Mouse (Mus musculus): ENCODE measurements around the gene Rrp36. TPM values are rescaled to one million over a fixed set of nuclear protein-coding genes. Genes with fewer than 3 reads are reported as not detected.

Rrp36 gene
- polyA plus RNA-seq (2014; fragmentation: Nextera tagmentation; extraction: Ambion mirVana): 54.0 and 66.5 TPM in 2 replicates

- Histone ChIP-seq H3K9ac (ENCODE audit: low read depth, low read length) (peak within 1 kb of the TSS; percentile 74), H3K27ac (ENCODE audit: low read depth, low read length) (peak within 1 kb of the TSS; percentile 83), H3K4me3 (ENCODE audit: low read length) (peak within 1 kb of the TSS; percentile 72), H3K4me2 (replicated peaks; ENCODE audit: low read depth, low read length) (peak within 1 kb of the TSS; percentile 77), H3K36me3 (ENCODE audit: control insufficient read depth, insufficient read depth, low read length) (peaks cover 64% of the 10 kb centered on the region), H3K9me3 (ENCODE audit: control insufficient read depth, low read length) (no peaks in the 10 kb centered on the region), H3K4me1 (ENCODE audit: control insufficient read depth, insufficient read depth, low read length) (peaks cover 27% of the 10 kb centered on the region), H3K27me3 (ENCODE audit: control insufficient read depth, insufficient read depth, low read length) (no peaks in the 10 kb centered on the region)
- WGBS: under 1% methylated on average over 43 of the region's 43 CpGs
- ATAC-seq (ENCODE audit: low FRiP score, low TSS enrichment): peak; percentile 92
Measured at GRCm38 (mm10) chr17:46673850-46674529, at the start of gene Rrp36. Rrp36 (minus strand) TSS chr17:46674352.

- H3K9me3 ChIP-seq (ENCODE audit: control insufficient read depth, low read length): no peaks in the 10 kb centered on the region
- peaks cover 38% of the 10 kb centered on the region for H3K36me3 ChIP-seq (ENCODE audit: control insufficient read depth, insufficient read depth, low read length)
- 89% methylated on average over 7 of the region's 7 CpGs for WGBS
- H3K4me3 ChIP-seq (ENCODE audit: low read length): no peak overlapping the region
- no peak overlapping the region for H3K27ac ChIP-seq (ENCODE audit: low read depth, low read length)
- no peak overlapping the region for H3K9ac ChIP-seq (ENCODE audit: low read depth, low read length)
- no peak overlapping the region for H3K4me2 ChIP-seq (replicated peaks; ENCODE audit: low read depth, low read length)
- no peaks in the 10 kb centered on the region for H3K4me1 ChIP-seq (ENCODE audit: control insufficient read depth, insufficient read depth, low read length)
- no peaks in the 10 kb centered on the region for H3K27me3 ChIP-seq (ENCODE audit: control insufficient read depth, insufficient read depth, low read length)
- no peak for ATAC-seq (ENCODE audit: low FRiP score, low TSS enrichment)
Measured at GRCm38 (mm10) chr17:46721077-46721476, 46.9 kb upstream of the Rrp36 start.

- Histone ChIP-seq H3K4me2 (replicated peaks; ENCODE audit: low read depth, low read length) (no peak overlapping the region), H3K9me3 (ENCODE audit: control insufficient read depth, low read length) (no peaks in the 10 kb centered on the region), H3K4me3 (ENCODE audit: low read length) (no peak overlapping the region), H3K27ac (ENCODE audit: low read depth, low read length) (no peak overlapping the region), H3K36me3 (ENCODE audit: control insufficient read depth, insufficient read depth, low read length) (peaks cover 25% of the 10 kb centered on the region), H3K4me1 (ENCODE audit: control insufficient read depth, insufficient read depth, low read length) (peaks cover 10% of the 10 kb centered on the region), H3K9ac (ENCODE audit: low read depth, low read length) (no peak overlapping the region), H3K27me3 (ENCODE audit: control insufficient read depth, insufficient read depth, low read length) (no peaks in the 10 kb centered on the region)
- ATAC-seq (ENCODE audit: low FRiP score, low TSS enrichment): no peak
- 94% methylated on average over 11 of the region's 11 CpGs for WGBS
Measured at GRCm38 (mm10) chr17:46714756-46715481, 40.8 kb upstream of the Rrp36 start.

- H3K9ac ChIP-seq (ENCODE audit: low read depth, low read length): no peak overlapping the region
- H3K27me3 ChIP-seq (ENCODE audit: control insufficient read depth, insufficient read depth, low read length): no peaks in the 10 kb centered on the region
- no peaks in the 10 kb centered on the region for H3K9me3 ChIP-seq (ENCODE audit: control insufficient read depth, low read length)
- 85% methylated on average over 9 of the region's 9 CpGs for WGBS
- peaks cover 10% of the 10 kb centered on the region for H3K4me1 ChIP-seq (ENCODE audit: control insufficient read depth, insufficient read depth, low read length)
- no peak overlapping the region for H3K4me3 ChIP-seq (ENCODE audit: low read length)
- H3K27ac ChIP-seq (ENCODE audit: low read depth, low read length): no peak overlapping the region
- ATAC-seq (ENCODE audit: low FRiP score, low TSS enrichment): no peak
- H3K4me2 ChIP-seq (replicated peaks; ENCODE audit: low read depth, low read length): no peak overlapping the region
- H3K36me3 ChIP-seq (ENCODE audit: control insufficient read depth, insufficient read depth, low read length): peaks cover 25% of the 10 kb centered on the region
Measured at GRCm38 (mm10) chr17:46713849-46714248, 39.7 kb upstream of the Rrp36 start.

GRCm38 (mm10) chr17:46712442-46712841 is 38.3 kb upstream of the Rrp36 start:
- Histone ChIP-seq H3K36me3 (ENCODE audit: control insufficient read depth, insufficient read depth, low read length) (peaks cover 25% of the 10 kb centered on the region), H3K27me3 (ENCODE audit: control insufficient read depth, insufficient read depth, low read length) (no peaks in the 10 kb centered on the region), H3K9me3 (ENCODE audit: control insufficient read depth, low read length) (no peaks in the 10 kb centered on the region), H3K4me2 (replicated peaks; ENCODE audit: low read depth, low read length) (peak overlapping the region; percentile 97), H3K4me1 (ENCODE audit: control insufficient read depth, insufficient read depth, low read length) (peaks cover 10% of the 10 kb centered on the region), H3K9ac (ENCODE audit: low read depth, low read length) (peak overlapping the region; percentile 93), H3K27ac (ENCODE audit: low read depth, low read length) (no peak overlapping the region), H3K4me3 (ENCODE audit: low read length) (peak overlapping the region; percentile 100)
- no peak for ATAC-seq (ENCODE audit: low FRiP score, low TSS enrichment)
- WGBS: 66% methylated on average over 7 of the region's 7 CpGs

GRCm38 (mm10) chr17:46711612-46712271 is 37.6 kb upstream of the Rrp36 start:
- peak; percentile 36 for ATAC-seq (ENCODE audit: low FRiP score, low TSS enrichment)
- no peaks in the 10 kb centered on the region for H3K9me3 ChIP-seq (ENCODE audit: control insufficient read depth, low read length)

GRCm38 (mm10) chr17:46710959-46711597 is 36.9 kb upstream of the Rrp36 start, which contains the start of gene Pex6:
Pex6 (plus strand) TSS chr17:46711463.
- Histone ChIP-seq H3K4me1 (ENCODE audit: control insufficient read depth, insufficient read depth, low read length) (peaks cover 10% of the 10 kb centered on the region), H3K9me3 (ENCODE audit: control insufficient read depth, low read length) (no peaks in the 10 kb centered on the region), H3K9ac (ENCODE audit: low read depth, low read length) (peak within 1 kb of the TSS; percentile 93), H3K4me3 (ENCODE audit: low read length) (peak within 1 kb of the TSS; percentile 100), H3K4me2 (replicated peaks; ENCODE audit: low read depth, low read length) (peak within 1 kb of the TSS; percentile 97), H3K27ac (ENCODE audit: low read depth, low read length) (peak within 1 kb of the TSS; percentile 56; the same call in 1 of the 2 replicates), H3K27me3 (ENCODE audit: control insufficient read depth, insufficient read depth, low read length) (no peaks in the 10 kb centered on the region), H3K36me3 (ENCODE audit: control insufficient read depth, insufficient read depth, low read length) (peaks cover 20% of the 10 kb centered on the region)
- ATAC-seq (ENCODE audit: low FRiP score, low TSS enrichment): peak; percentile 92
- 7% methylated on average over 36 of the region's 36 CpGs for WGBS

More at GRCm38 (mm10) chr17:46711612-46712271, 37.6 kb upstream of the Rrp36 start:
- peak overlapping the region; percentile 100 for H3K4me3 ChIP-seq (ENCODE audit: low read length)
- peak overlapping the region; percentile 93 for H3K9ac ChIP-seq (ENCODE audit: low read depth, low read length)
- H3K36me3 ChIP-seq (ENCODE audit: control insufficient read depth, insufficient read depth, low read length): peaks cover 20% of the 10 kb centered on the region
- WGBS: under 1% methylated on average over 72 of the region's 76 CpGs
- peak overlapping the region; percentile 97 for H3K4me2 ChIP-seq (replicated peaks; ENCODE audit: low read depth, low read length)
- H3K27ac ChIP-seq (ENCODE audit: low read depth, low read length): 0 out of 2 replicates have a peak overlapping the region, but pooled peaks have one; percentile 56
- H3K4me1 ChIP-seq (ENCODE audit: control insufficient read depth, insufficient read depth, low read length): peaks cover 10% of the 10 kb centered on the region
- H3K27me3 ChIP-seq (ENCODE audit: control insufficient read depth, insufficient read depth, low read length): no peaks in the 10 kb centered on the region

GRCm38 (mm10) chr17:46706375-46707089 is 32.4 kb upstream of the Rrp36 start:
- no peak overlapping the region for H3K4me3 ChIP-seq (ENCODE audit: low read length)
- H3K9me3 ChIP-seq (ENCODE audit: control insufficient read depth, low read length): no peaks in the 10 kb centered on the region
- no peaks in the 10 kb centered on the region for H3K27me3 ChIP-seq (ENCODE audit: control insufficient read depth, insufficient read depth, low read length)
- no peak overlapping the region for H3K9ac ChIP-seq (ENCODE audit: low read depth, low read length)
- H3K4me2 ChIP-seq (replicated peaks; ENCODE audit: low read depth, low read length): no peak overlapping the region
- WGBS: 90% methylated on average over 14 of the region's 14 CpGs
- ATAC-seq (ENCODE audit: low FRiP score, low TSS enrichment): no peak
- H3K36me3 ChIP-seq (ENCODE audit: control insufficient read depth, insufficient read depth, low read length): no peaks in the 10 kb centered on the region
- no peak overlapping the region for H3K27ac ChIP-seq (ENCODE audit: low read depth, low read length)
- peaks cover 23% of the 10 kb centered on the region for H3K4me1 ChIP-seq (ENCODE audit: control insufficient read depth, insufficient read depth, low read length)

Measured in kidney, embryonic 14.5 days (tissue).